Mouse (Mus musculus): ENCODE data around the gene Slc1a3. TPM values are rescaled to one million over a fixed set of nuclear protein-coding genes. Genes with fewer than 3 reads are reported as not detected.

Gene Slc1a3
- polyA plus RNA-seq, 1 experiment from 2014 or later, result 1.5 TPM

GRCm38 (mm10) chr15:8722386-8723100 is 12.0 kb upstream of the Slc1a3 start:
- WGBS (ENCODE audit: insufficient replicate concordance), result 71% methylated on average over 14 of the region's 14 CpGs
- no peak overlapping the region for H3K27ac ChIP-seq
- ATAC-seq (ENCODE audit: low read depth) (no peak), DNase-seq (no peak)
- no peaks in the 10 kb centered on the region for H3K4me1 ChIP-seq (replicated peaks)
- no peak overlapping the region for H3K9ac ChIP-seq
- no peaks in the 10 kb centered on the region for H3K36me3 ChIP-seq
- no peak overlapping the region for H3K4me3 ChIP-seq (replicated peaks)
- no peaks in the 10 kb centered on the region for H3K9me3 ChIP-seq (replicated peaks)
- no peaks in the 10 kb centered on the region for H3K27me3 ChIP-seq
- H3K4me2 ChIP-seq, result no peak overlapping the region

GRCm38 (mm10) chr15:8721746-8722145 is 11.2 kb upstream of the Slc1a3 start:
- H3K4me2 ChIP-seq, result no peak overlapping the region
- 60% methylated on average over 3 of the region's 3 CpGs for WGBS (ENCODE audit: insufficient replicate concordance)
- no peaks in the 10 kb centered on the region for H3K36me3 ChIP-seq
- H3K9ac ChIP-seq, result no peak overlapping the region
- ATAC-seq (ENCODE audit: low read depth) (no peak), DNase-seq (no peak)
- H3K4me1 ChIP-seq (replicated peaks), result no peaks in the 10 kb centered on the region
- H3K4me3 ChIP-seq (replicated peaks), result no peak overlapping the region
- no peak overlapping the region for H3K27ac ChIP-seq
- no peaks in the 10 kb centered on the region for H3K27me3 ChIP-seq
- no peaks in the 10 kb centered on the region for H3K9me3 ChIP-seq (replicated peaks)

- Histone ChIP-seq H3K9ac (no peak overlapping the region), H3K27me3 (no peaks in the 10 kb centered on the region), H3K4me2 (no peak overlapping the region), H3K4me3 (replicated peaks) (no peak overlapping the region), H3K4me1 (replicated peaks) (peaks cover 4% of the 10 kb centered on the region), H3K27ac (no peak overlapping the region), H3K9me3 (replicated peaks) (no peaks in the 10 kb centered on the region), H3K36me3 (no peaks in the 10 kb centered on the region)
- 59% methylated on average over 3 of the region's 3 CpGs for WGBS (ENCODE audit: insufficient replicate concordance)
- ATAC-seq (ENCODE audit: low read depth) (no peak), DNase-seq (no peak)
These were observed 10.4 kb upstream of the Slc1a3 start for GRCm38 (mm10) chr15:8721005-8721404.

GRCm38 (mm10) chr15:8718496-8718895 is 7.9 kb upstream of the Slc1a3 start:
- Histone ChIP-seq H3K4me1 (replicated peaks) (peaks cover 4% of the 10 kb centered on the region), H3K27me3 (no peaks in the 10 kb centered on the region), H3K27ac (no peak overlapping the region), H3K9ac (no peak overlapping the region), H3K36me3 (no peaks in the 10 kb centered on the region), H3K9me3 (replicated peaks) (no peaks in the 10 kb centered on the region), H3K4me2 (no peak overlapping the region), H3K4me3 (replicated peaks) (no peak overlapping the region)
- WGBS (ENCODE audit: insufficient replicate concordance), result 65% methylated on average over 3 of the region's 3 CpGs
- DNase-seq, result no peak
- no peak for ATAC-seq (ENCODE audit: low read depth)

- H3K27me3 ChIP-seq, result no peaks in the 10 kb centered on the region
- H3K9me3 ChIP-seq (replicated peaks), result no peaks in the 10 kb centered on the region
- H3K9ac ChIP-seq, result no peak overlapping the region
- no peak overlapping the region for H3K4me3 ChIP-seq (replicated peaks)
- WGBS (ENCODE audit: insufficient replicate concordance), result 52% methylated on average over 6 of the region's 6 CpGs
- no peak for DNase-seq
- H3K4me1 ChIP-seq (replicated peaks), result peaks cover 4% of the 10 kb centered on the region
- H3K36me3 ChIP-seq, result no peaks in the 10 kb centered on the region
- 0 out of 2 replicates have a peak overlapping the region, but pooled peaks have one; percentile 33 for H3K4me2 ChIP-seq
- H3K27ac ChIP-seq, result no peak overlapping the region
- ATAC-seq (ENCODE audit: low read depth), result no peak
These were observed 6.5 kb upstream of the Slc1a3 start for GRCm38 (mm10) chr15:8717021-8717571.

- WGBS (ENCODE audit: insufficient replicate concordance), result 29% methylated on average over 12 of the region's 12 CpGs
- H3K4me1 ChIP-seq (replicated peaks), result peaks cover 4% of the 10 kb centered on the region
- DNase-seq (no peak), ATAC-seq (ENCODE audit: low read depth) (no peak)
- H3K4me3 ChIP-seq (replicated peaks), result no peak overlapping the region
- H3K36me3 ChIP-seq, result no peaks in the 10 kb centered on the region
- H3K4me2 ChIP-seq, result peak overlapping the region; percentile 33
- H3K27ac ChIP-seq, result no peak overlapping the region
- H3K27me3 ChIP-seq, result no peaks in the 10 kb centered on the region; the same call in 1 of the 2 replicates
- no peaks in the 10 kb centered on the region for H3K9me3 ChIP-seq (replicated peaks)
- no peak overlapping the region for H3K9ac ChIP-seq
These were observed 5.9 kb upstream of the Slc1a3 start for GRCm38 (mm10) chr15:8716330-8716964.

GRCm38 (mm10) chr15:8715666-8716065 is 5.1 kb upstream of the Slc1a3 start:
- H3K4me3 ChIP-seq (replicated peaks), result no peak overlapping the region
- no peak for ATAC-seq (ENCODE audit: low read depth)
- no peaks in the 10 kb centered on the region for H3K9me3 ChIP-seq (replicated peaks)
- H3K36me3 ChIP-seq, result no peaks in the 10 kb centered on the region
- no peak overlapping the region for H3K4me2 ChIP-seq
- no peak overlapping the region for H3K27ac ChIP-seq
- H3K4me1 ChIP-seq (replicated peaks), result peaks cover 7% of the 10 kb centered on the region
- peaks cover 4% of the 10 kb centered on the region; the same call in 1 of the 2 replicates for H3K27me3 ChIP-seq
- DNase-seq, result no peak
- no peak overlapping the region for H3K9ac ChIP-seq

- H3K4me1 ChIP-seq (replicated peaks), result peaks cover 23% of the 10 kb centered on the region
- H3K4me3 ChIP-seq (replicated peaks), result no peak overlapping the region
- ATAC-seq (ENCODE audit: low read depth) (no peak), DNase-seq (no peak)
- no peak overlapping the region for H3K4me2 ChIP-seq
- H3K27ac ChIP-seq, result no peak overlapping the region
- H3K27me3 ChIP-seq, result peaks cover 27% of the 10 kb centered on the region
- no peaks in the 10 kb centered on the region for H3K9me3 ChIP-seq (replicated peaks)
- 63% methylated on average over 2 of the region's 2 CpGs for WGBS (ENCODE audit: insufficient replicate concordance)
- no peak overlapping the region for H3K9ac ChIP-seq
- H3K36me3 ChIP-seq, result no peaks in the 10 kb centered on the region
These were observed 1.9 kb upstream of the Slc1a3 start for GRCm38 (mm10) chr15:8712433-8712984.

- no peak for ATAC-seq (ENCODE audit: low read depth)
- no peak overlapping the region for H3K4me2 ChIP-seq
- no peak overlapping the region for H3K27ac ChIP-seq
- H3K9me3 ChIP-seq (replicated peaks), result no peaks in the 10 kb centered on the region
- no peaks in the 10 kb centered on the region for H3K36me3 ChIP-seq
- no peak overlapping the region for H3K4me3 ChIP-seq (replicated peaks)
- peaks cover 23% of the 10 kb centered on the region for H3K4me1 ChIP-seq (replicated peaks)
- H3K27me3 ChIP-seq, result peaks cover 27% of the 10 kb centered on the region
- WGBS (ENCODE audit: insufficient replicate concordance), result 39% methylated on average over 9 of the region's 9 CpGs
- H3K9ac ChIP-seq, result no peak overlapping the region
- no peak for DNase-seq
These were observed 1.2 kb upstream of the Slc1a3 start for GRCm38 (mm10) chr15:8711630-8712310.

GRCm38 (mm10) chr15:8709578-8709977 is 986 bp downstream of the Slc1a3 start:
- Histone ChIP-seq H3K9me3 (replicated peaks) (no peaks in the 10 kb centered on the region), H3K4me3 (replicated peaks) (peak overlapping the region; percentile 66), H3K27ac (no peak overlapping the region), H3K36me3 (no peaks in the 10 kb centered on the region), H3K4me2 (peak overlapping the region; percentile 91), H3K9ac (no peak overlapping the region; the same call in 1 of the 2 replicates), H3K27me3 (peaks cover 27% of the 10 kb centered on the region), H3K4me1 (replicated peaks) (peaks cover 19% of the 10 kb centered on the region; the same call in 1 of the 2 replicates)
- ATAC-seq (ENCODE audit: low read depth) (no peak), DNase-seq (no peak)
- 7% methylated on average over 11 of the region's 11 CpGs for WGBS (ENCODE audit: insufficient replicate concordance)

- Histone ChIP-seq H3K9ac (no peak overlapping the region), H3K36me3 (no peaks in the 10 kb centered on the region), H3K4me3 (replicated peaks) (no peak overlapping the region), H3K4me2 (no peak overlapping the region), H3K9me3 (replicated peaks) (no peaks in the 10 kb centered on the region), H3K27me3 (peaks cover 27% of the 10 kb centered on the region), H3K4me1 (replicated peaks) (peaks cover 19% of the 10 kb centered on the region; the same call in 1 of the 2 replicates), H3K27ac (no peak overlapping the region)
- DNase-seq, result no peak
- ATAC-seq (ENCODE audit: low read depth), result no peak
- 71% methylated on average over 5 of the region's 5 CpGs for WGBS (ENCODE audit: insufficient replicate concordance)
These were observed 4.0 kb downstream of the Slc1a3 start for GRCm38 (mm10) chr15:8706613-8707012.

Data from liver, embryonic 13.5 days (tissue).